Mouse (Mus musculus): ENCODE measurements around the gene Foxp1.

DNA sequence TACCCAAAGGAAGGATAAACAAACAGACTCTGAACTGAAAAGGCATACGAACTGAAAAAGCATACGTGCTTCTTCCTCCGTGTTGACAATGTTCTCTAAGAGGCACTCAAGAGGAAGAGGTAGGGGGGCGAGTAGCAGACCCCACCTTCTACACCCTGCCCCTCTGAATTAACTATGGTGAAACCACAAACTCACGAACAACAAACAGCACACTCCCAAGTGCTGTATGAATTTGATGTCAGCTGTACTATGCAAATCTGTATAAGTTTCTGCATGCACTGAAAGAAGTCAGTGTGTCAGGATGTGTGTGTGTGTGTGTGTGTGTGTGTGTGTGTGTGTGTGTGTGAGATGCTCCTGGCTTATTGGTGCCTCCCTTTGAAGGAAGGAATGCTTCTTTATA is 127.7 kb downstream of the Foxp1 start:
- TF ChIP-seq FLI1 (IDR thresholded peaks at IDR 0.05; ENCODE audit: low read length) (no peak), GATA1 (IDR thresholded peaks at IDR 0.05; ENCODE audit: borderline replicate concordance, low read length) (no peak)
